Mouse (Mus musculus): ENCODE data around the gene Dcaf8.

The Dcaf8 gene

DNA sequence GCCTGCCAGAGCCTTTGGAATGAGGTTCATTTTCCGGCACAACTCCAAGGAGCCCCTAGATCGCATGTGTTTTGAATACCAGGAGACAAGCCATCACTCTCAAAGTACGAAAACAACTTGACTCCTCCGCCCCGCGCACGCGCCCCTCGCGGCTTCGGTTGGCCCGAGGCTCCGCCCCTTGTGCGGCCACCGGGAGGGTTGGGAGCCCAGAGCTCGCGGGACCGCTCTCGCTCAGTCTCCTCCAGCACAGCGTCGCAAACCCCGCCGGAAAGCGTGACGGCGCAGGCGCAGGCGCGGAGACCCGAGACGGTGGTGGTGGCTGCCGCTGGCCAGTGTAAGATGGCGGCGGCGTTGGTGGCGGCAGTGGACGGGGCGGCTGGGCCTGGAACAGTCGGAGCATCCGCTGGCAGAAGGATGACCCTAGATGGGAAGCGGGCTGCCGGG lies at the start of gene Dcaf8:
Gene Dcaf8 (plus strand): TSS at position 250 of the 444 bp plus-strand sequence.
- peak; percentile 97 for DNase-seq

DNA sequence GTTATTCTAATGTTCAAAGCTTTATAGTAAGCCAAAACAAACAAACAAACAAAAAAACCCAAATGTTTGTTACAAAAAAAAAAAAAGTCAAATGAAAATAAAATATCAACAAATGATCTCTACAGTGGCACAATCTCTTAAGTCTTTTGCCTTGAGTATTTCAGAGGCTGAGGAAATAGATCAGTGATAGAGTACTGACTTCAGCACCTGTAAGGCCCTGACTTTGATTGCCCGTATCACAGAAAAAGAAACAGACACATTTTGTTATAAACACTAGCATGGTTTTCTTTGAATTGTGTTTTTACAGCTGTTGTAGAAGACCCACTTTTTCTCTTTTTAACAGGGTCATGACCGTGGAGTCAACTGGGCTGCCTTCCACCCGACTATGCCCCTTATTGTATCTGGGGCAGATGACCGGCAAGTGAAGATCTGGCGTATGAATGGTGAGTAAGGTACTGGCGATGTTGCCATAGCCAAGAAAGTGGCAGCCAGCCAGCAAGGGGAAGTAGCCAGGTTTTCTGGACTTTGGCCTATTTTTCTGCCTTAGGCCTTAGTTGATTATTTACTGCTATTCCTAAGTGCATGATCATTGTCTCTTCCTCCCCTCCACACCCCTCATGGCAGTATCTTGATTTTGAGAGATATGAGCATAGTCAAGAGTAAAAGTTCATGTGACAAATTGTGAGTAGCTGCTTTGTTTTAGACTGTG lies 48.4 kb upstream of the Dcaf8 start:
- peak; percentile 86 for DNase-seq

DNA sequence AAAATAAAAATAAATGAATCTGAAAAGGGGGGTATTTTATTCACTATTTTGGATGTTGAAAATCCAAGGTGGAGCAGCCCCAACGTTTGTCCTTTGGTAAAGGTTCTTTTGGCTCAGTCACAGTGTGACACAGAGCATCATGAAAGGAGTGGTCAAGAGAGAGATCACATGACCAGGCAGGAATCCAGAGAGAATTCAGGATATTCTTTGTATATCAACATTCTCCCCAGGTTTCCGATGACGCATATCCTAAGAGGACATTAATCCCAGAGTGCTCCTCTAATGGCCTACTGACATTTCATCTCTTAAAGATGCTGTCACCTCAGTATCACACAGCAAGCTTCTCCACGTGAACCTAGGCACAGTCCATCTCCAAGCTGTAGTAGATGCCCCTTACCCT lies 44.3 kb upstream of the Dcaf8 start:
- no peak for DNase-seq

DNA sequence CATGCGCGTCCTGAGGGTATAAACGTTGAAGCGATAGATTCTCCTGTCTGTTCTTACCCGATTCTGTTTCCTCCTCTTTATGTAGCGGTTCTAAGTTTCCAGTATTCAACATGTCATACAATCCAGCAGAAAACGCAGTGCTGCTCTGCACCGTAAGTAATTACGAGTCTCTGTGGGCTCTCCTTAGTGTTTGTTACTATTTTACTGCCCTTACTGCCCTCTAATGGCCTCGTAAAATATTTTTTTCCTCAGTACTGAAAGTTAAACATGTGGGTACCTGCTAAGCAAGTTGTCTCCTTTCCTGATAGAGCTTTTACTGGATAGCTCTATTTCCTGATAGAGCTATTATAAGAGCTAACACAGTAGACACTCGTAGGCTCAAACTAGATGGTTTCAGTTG lies 42.8 kb upstream of the Dcaf8 start:
- no peak for DNase-seq

DNA sequence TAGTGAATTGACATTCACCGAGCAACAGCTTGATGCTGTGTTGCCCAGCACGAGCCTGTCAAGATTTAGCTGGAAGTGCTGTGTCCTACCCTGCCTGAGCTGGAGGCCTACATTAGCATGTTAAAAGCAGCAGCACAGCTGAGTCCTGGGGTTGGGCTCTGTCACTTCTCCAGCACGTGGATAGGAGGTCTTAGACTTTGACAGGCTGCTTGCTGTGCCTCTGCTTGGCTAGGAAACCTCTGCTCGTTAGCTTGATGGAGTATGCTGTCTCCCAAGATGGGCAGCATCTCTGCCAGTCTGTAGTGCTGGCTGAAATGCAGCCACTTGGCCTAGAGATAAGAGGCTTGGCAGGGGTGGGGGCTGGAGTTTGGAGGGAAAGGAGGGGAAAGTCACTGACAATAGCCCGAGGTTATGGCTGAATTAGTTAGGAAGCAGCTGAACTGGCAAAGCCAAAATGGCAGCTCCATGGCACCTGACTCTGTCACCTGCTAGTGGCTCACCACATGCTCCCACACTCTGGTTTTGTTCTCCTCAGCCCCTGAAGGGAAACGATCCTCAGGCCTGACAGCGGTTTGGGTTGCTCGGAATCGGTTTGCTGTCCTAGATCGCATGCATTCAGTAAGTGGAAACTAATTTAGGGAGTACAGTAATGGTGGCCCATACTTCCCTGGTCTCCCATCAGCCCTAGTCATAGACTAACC lies 40.0 kb upstream of the Dcaf8 start:
- no peak for DNase-seq

DNA sequence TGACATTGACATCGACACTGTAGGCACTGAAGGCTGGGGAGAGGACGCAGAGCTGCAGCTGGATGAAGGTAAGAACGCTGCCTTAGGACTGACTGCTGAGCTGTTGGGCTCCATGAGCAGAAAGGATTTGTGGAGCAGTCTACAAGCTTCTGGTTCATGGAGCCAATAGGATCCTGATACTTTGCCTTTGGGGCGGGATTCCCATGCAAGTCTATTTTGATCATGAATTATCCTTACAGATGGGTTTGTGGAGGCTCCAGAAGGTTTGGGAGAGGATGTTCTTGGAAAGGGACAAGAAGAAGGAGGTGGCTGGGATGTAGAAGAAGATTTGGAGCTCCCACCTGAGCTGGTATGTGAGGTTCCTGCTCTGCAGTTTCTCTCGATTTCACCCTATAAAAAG lies 30.9 kb upstream of the Dcaf8 start:
- no peak for DNase-seq

DNA sequence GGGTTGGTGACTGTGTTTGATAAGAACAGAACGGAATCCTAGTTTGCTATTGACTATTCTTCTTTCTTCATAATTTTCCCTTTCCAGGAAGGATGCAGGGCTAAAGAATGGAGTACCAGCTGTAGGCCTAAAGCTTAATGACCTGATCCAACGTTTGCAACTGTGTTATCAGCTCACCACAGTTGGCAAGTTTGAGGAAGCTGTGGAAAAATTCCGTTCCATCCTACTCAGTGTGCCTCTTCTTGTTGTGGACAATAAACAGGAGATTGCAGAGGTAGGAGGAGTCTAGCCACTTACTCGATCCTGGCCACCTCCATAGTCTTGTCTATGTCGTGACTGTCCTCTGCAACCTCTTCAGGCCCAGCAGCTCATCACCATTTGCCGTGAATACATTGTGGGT lies 28.8 kb upstream of the Dcaf8 start:
- DNase-seq, result no peak

DNA sequence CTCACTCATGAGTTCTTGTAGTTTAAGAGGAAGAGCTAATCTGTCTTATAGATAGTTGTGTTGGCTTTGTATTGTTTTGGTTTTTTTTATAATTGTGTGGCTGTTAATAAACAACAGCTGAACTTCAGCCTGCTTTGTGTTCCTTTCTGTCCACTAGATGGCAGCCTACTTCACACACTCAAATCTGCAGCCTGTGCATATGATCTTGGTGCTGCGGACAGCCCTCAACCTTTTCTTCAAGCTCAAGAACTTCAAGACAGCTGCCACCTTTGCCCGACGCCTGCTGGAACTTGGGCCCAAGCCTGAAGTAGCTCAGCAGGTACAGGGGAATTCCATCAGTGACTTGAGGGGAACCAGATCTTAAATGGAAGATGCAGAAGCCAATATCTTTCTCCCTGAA lies 28.2 kb upstream of the Dcaf8 start:
- DNase-seq, result peak; percentile 40

DNA sequence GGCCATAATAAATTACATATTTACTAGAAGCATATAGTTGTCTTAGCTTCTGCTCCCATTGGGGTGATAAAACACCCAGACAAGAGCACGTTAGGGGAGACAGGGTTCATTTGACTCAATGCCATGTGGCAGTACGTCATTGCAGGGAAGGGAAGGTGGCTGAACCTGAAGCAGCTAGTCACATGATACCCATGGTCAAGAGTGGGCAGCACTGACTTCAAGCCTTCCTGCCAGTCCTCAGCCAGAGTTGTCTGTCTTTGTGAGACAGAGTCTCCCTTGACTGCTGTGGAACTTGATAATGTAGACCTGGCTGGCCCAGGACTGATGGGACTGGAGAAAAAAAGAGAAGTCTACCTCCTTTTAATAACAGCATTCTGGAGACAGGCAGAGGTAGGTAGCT lies 25.2 kb upstream of the Dcaf8 start:
- no peak for DNase-seq

DNA sequence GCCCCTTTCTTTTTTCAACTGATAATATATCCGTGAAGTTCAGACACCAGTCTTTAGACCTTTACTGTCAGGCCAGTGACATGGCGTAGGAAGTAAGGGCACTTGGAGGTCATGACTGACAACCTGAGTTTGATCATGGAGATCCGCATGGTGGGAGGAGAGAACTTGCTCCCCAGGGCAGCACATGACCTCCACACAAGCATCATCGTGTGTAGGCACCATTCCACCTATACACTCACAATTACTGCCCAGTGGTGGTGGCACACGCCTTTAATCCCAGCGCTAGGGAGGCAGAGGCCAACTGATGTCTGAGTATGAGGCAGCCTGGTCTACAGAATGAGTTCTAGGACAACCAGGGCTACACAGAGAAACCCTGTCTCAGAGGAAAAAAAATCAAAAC lies 23.3 kb upstream of the Dcaf8 start:
- no peak for DNase-seq

DNA sequence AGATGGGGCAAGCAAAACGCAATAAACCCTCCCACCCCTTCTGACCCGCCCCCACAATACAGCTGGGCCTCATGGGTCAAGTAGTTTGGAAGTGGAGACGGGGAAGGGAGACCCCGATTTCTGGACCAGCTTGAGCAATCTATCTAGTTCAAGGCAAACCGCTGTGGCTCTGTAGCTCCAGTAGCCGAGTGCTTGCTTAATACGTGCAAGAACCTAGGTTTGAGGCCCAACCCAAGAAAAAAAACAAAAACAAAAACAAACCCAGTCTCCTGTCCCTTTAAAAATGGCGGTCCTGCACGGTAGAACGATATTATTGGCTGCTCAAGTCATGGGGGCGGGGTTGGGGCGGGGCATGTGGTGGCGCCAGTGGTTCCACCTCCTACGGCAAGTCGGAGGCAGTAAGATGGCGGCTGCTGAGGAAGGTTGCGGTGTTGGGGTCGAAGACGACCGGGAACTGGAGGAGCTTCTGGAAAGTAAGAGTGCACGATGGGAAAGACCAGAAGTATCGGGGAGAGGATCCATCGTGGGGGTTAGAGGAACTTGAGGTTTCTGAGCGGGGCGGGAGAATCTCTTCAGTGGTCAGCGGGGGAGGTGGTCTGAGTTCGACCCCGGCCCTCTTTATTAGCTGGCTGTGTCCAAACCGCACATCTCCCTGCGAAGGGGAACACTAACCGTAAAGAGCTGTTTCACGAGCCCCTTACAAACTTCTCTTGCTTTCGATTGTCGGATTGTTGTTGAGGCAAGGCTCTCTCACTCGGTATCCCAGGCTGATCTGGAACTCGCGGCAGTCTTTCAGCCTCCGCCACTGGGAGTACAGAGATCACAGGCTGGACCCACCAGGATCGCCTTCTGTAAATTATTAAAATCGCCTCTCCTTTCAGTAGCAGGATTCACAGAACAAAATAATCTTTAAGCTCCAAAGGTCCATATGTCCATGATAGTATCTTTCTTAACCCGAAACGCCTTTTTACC lies 21.2 kb upstream of the Dcaf8 start, which contains the start of gene Pex19:
Gene Pex19 (plus strand): TSS at position 380 of the 972 bp plus-strand sequence.
- peak; percentile 81 for DNase-seq

DNA sequence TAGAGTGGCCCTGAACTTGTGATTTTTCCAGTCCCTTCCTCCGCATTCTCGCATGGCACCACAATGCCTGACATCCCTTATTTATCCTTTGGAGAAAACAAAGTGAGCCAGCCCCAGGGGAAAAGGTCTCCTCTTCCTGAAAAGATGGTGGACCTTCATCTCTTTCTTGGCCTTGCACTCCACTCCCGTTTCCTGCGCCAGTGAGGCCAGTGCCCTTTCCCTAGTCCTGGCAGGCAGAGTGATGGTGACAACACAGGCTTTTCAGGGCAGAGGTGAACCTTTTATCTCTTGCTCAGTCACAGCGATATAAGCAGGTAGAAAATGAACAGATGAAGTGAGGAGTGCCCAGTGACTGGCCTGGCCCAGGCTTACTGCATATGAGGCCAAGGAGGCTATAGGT lies 20.4 kb upstream of the Dcaf8 start:
- peak; percentile 31 for DNase-seq

DNA sequence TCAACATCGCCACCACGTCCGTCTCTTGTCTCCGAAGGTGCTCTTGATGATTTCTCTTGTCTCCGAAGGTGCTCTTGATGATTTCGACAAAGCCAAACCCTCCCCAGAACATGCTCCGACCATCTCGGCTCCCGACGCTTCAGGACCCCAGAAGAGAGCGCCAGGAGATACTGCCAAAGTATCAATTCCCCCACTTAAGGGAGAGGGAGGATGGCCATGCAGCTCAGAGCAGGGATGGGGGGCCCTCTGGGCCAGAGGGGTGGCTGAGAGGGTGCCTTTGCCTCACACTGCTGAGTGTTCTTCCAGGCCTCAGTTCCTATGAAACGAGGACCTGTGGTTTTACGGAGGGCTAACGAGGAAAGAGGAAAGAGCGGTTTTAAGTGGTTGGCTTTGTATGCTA lies 19.3 kb upstream of the Dcaf8 start:
- DNase-seq, result no peak

DNA sequence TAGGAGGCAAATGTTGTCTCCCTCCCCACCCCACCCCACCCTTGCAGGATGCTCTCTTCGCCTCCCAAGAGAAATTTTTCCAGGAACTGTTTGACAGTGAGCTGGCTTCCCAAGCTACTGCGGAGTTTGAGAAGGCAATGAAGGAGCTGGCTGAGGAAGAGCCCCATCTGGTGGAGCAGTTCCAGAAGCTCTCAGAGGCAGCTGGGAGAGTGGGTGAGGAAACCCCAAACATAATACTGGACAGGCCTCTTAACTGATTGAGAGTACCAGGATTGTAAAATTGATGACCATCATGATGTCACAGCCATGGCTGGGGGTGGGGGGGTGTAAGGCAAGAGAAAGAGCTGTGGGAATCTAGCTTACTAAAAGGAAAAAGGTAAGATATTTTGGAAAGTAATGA lies 18.8 kb upstream of the Dcaf8 start:
- no peak for DNase-seq

DNA sequence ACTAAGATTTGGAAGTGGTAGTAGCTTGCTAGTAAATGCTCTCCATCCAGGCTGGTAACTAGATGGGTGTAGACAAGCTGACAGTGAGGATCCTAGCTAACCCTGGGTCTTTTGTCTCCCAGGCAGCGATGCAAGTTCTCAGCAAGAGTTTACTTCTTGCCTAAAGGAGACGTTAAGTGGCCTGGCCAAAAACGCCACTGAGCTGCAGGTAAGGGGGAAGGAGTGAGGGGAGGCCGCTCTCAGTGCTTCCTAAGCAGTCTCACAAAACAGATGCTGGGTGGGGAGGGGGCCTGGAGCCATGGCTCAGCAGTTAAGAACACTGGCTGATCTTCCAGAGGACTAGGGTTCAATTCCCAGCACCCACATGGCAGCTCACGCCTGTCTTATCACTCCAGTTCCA lies 18.1 kb upstream of the Dcaf8 start:
- no peak for DNase-seq

DNA sequence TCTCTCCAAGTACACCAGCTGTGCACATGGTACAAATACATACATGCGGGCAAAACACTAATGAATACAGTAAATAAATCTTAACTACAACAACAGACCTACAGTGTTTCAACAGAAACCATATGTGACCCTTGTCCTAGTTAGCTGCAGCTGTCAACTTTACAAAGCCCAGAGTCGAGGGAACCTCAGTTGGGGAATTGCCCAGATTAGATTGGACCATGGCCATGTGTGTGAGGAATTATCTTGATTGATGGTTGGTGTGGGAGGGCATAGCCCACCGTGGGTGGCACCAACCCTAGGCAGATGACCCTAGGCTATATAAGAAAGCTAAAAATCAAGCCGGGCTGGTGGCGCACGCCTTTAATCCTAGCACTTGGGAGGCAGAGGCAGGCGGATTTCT lies 15.6 kb upstream of the Dcaf8 start:
- no peak for DNase-seq

DNA sequence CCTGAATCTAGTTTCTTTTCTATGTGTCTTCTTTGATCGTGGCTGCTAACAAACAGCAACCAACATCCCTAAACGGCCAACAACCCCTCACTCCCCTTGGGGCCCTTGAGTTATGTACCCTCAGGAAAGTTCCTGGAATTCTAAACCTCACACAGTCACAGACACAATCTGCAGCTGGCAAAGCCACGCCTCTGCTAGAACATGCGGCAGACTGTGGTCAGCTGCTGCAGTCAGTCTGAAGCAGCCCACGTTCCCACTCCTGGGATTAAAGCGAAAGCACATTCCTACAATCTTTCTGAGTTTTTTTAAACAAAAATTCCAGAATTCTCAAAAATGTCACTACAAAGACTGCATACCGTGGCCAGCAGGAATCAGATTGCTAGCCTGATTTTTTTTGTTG lies 14.3 kb upstream of the Dcaf8 start:
- DNase-seq, result no peak

DNA sequence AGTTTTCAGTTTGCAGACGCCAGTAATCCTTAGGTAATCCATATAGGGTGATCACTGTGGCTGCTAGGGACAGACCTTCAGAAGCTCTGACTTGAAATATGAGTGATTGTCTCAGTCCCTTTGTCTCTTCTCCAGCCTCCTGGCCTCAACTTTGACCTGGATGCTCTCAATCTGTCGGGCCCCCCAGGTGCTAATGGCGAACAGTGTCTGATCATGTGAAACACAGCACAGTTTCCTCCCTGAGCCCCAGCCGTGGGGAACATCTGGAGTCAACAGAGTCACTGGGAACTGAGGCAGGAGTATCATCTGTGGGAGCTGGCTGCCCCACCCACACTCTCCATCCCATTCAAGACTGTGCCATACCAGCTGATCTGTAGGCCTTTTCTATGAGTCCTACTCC lies 13.8 kb upstream of the Dcaf8 start:
- no peak for DNase-seq

DNA sequence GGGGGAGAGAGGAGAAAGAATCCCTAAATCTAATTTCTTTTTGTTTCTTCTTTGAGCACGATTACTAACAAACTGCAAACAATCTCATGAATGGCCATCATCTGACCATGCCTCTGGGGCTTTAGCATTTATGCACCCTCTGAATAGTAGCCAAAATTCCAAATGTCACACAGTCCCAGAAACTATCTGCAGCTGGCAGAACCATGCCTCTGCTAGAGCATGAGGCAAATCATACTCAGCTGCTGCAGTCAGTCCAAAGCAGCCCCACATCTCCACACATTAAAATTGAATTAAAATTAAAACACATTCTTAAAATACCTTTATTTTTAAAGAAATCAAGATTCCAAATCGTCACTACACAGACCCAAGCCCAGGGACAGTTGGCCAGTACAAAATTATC lies 7.7 kb upstream of the Dcaf8 start:
- no peak for DNase-seq

DNA sequence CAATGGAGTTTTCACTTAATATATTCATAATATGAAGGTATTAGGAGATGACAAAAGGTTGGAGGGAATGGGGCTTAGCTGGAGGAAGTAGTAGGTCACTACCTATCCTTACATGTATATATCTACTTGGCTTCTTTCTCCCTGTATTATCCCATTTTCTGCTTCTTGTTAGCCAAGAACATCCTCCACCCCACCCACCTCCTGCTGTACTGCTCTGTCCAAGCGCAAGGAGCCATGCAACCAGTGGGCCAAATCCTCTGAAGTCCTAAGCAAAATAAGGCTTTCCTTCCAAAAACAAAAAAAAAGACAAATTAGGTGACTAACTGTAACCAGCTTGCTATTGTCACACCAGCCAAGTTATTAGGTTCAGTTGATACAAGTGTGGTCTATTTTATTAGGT lies 7.1 kb upstream of the Dcaf8 start:
- no peak for DNase-seq

DNA sequence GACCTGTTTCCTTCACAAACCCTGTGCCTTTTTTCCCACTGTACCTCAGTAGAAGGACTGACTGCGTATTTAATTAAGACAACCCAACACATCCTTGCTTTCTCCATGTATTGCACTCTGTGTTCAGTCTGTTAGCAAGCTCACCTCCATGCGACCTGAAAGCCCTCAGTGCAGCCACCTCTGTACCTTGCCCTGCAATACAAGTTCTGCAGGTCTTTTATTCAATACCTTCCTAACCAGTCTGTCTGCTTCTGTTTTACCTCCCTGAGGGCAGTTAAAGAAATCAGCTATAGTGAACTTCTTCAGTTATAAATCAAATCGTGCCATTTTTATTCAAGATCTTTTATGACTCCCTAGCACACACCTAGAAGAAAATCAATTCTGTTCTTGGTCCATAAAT lies 6.4 kb upstream of the Dcaf8 start:
- DNase-seq, result no peak

DNA sequence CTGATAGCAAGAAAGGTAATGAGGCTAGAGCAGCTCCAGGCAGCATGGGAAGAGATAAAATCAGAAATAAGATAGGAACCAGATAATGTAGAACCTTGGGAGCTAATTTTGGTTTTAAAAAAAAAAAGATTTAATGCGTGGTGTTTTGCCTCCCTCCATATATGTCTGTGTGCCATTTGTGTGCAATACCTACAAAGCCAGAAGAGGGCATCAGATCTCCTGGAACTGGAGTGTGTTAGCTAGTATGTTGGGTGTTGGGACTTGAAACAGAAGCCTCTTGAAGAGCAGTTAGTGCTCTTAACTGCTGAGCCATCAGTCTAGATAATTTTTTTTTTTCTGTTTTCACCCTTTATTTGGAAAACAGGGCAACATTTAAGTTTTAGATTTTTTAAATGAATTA lies 4.3 kb upstream of the Dcaf8 start:
- peak; percentile 52 for DNase-seq

DNA sequence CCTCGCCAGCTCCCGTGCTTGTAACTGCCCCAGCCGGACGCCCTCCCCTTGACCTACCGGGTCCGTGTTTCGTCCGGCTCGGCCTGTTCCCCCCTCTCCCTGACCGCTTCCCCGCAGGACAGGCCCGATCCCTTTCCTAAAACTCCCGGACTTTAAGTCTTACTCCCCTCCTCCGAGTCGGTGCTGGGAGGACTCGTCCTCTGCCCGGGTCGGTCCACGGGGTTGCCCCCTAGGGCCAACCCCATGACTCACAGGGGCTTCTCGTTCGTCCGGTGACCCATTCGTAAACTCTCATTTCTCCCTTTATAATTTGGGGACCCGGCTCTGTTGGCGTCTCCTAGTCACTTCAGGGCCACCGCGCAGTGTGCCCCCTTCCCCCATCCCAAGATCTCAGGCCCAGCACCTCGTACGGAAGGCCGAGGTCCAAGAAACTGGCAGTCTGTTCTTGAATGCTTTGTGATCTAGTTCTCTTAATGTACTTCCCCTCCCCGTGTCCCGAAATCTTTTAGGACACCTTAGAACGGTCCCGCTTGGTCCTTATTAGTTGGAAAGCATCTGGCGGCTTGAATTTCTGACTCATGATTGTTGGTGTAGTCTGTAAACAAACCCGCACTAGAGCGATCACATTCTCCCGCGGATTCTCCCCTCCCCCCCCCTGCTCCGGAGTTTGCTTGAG lies 533 bp downstream of the Dcaf8 start:
- DNase-seq, result peak; percentile 74

Measured in kidney, adult 18-20 months (tissue).